Mouse (Mus musculus) 3T3-L1 (cell line): ENCODE data around the gene Prss33.
A peak's percentile ranks its signal among the peaks of the same experiment; 100 is the strongest.

ENCODE experiments used
- DNase-seq: peaks from one replicate; pipeline ENCODE4 v3.0.0-alpha.2; 2015; ENCODE audit warnings: low read depth, low spot score

Prss33 gene

GRCm38 (mm10) chr17:23828271-23829001 is 7.4 kb downstream of the Prss33 start:
- DNase-seq = peak; percentile 64

GRCm38 (mm10) chr17:23825591-23825990 is 10.3 kb downstream of the Prss33 start:
- peak; percentile 25 for DNase-seq

GRCm38 (mm10) chr17:23823614-23824013 is 12.2 kb downstream of the Prss33 start:
- DNase-seq = no peak

- no peak for DNase-seq
Observed at GRCm38 (mm10) chr17:23823018-23823417, 12.8 kb downstream of the Prss33 start.

GRCm38 (mm10) chr17:23822094-23822493 is 13.8 kb downstream of the Prss33 start:
- DNase-seq = peak; percentile 34

GRCm38 (mm10) chr17:23820731-23821130 is 15.1 kb downstream of the Prss33 start:
- no peak for DNase-seq

- no peak for DNase-seq
Observed at GRCm38 (mm10) chr17:23819235-23819634, 16.6 kb downstream of the Prss33 start.

GRCm38 (mm10) chr17:23818579-23818978 is 17.3 kb downstream of the Prss33 start:
- peak; percentile 54 for DNase-seq

- DNase-seq = no peak
Observed at GRCm38 (mm10) chr17:23815641-23816040, 20.2 kb downstream of the Prss33 start.

GRCm38 (mm10) chr17:23807918-23808317 is 27.9 kb downstream of the Prss33 start:
- no peak for DNase-seq

- DNase-seq = no peak
Observed at GRCm38 (mm10) chr17:23806867-23807266, 29.0 kb downstream of the Prss33 start.

- DNase-seq = peak; percentile 50
Observed at GRCm38 (mm10) chr17:23804426-23805085, 31.3 kb downstream of the Prss33 start.

GRCm38 (mm10) chr17:23803366-23804041 is 32.4 kb downstream of the Prss33 start:
- DNase-seq = peak; percentile 72

GRCm38 (mm10) chr17:23802746-23803365 is 33.0 kb downstream of the Prss33 start:
- DNase-seq = peak; percentile 99

- DNase-seq = no peak
Observed at GRCm38 (mm10) chr17:23801627-23802026, 34.2 kb downstream of the Prss33 start.

- peak; percentile 57 for DNase-seq
Observed at GRCm38 (mm10) chr17:23797316-23797715, 38.5 kb downstream of the Prss33 start.

- DNase-seq = no peak
Observed at GRCm38 (mm10) chr17:23795323-23795722, 40.5 kb downstream of the Prss33 start.

- no peak for DNase-seq
Observed at GRCm38 (mm10) chr17:23791079-23791357, 44.8 kb downstream of the Prss33 start.

- no peak for DNase-seq
Observed at GRCm38 (mm10) chr17:23790269-23791078, 45.4 kb downstream of the Prss33 start, which contains the start of gene Srrm2. Gene Srrm2 (plus strand): TSS chr17:23790532.

GRCm38 (mm10) chr17:23789749-23790268 is 46.0 kb downstream of the Prss33 start:
- DNase-seq = no peak

GRCm38 (mm10) chr17:23788973-23789372 is 46.9 kb downstream of the Prss33 start:
- DNase-seq = peak; percentile 65
